Mouse (Mus musculus): ENCODE measurements around the gene Tacc2. TPM values are rescaled to one million over a fixed set of nuclear protein-coding genes. Genes with fewer than 3 reads are reported as not detected.
"Not testable (repeated sequence)": the region's sequence is repeated elsewhere in the genome, so short reads cannot be mapped to it uniquely, and the experiment has no call there.

The Tacc2 gene
- polyA plus RNA-seq, 1 experiment from 2014 or later = 40.0 TPM

- no peak for ATAC-seq
- ChIA-PET CTCF (interaction anchor here (0.7 kb wide), 1 partner anchor 12 kb away, joined by 3 read pairs; no protein-coding TSS in a partner anchor), POLR2A (no interaction called here)
- H3K27me3 ChIP-seq = no peaks in the 10 kb centered on the region
- TF ChIP-seq CTCF (IDR thresholded peaks at IDR 0.05) = no peak
- DNase-seq (ENCODE audit: low read depth, low spot score) = no peak
- in situ Hi-C loops (cut with MboI; ENCODE audit: low pct_unique_long_range_greater_than_20kb) = no loop called here
Measured at GRCm38 (mm10) chr7:130662250-130662649, 85.0 kb downstream of the Tacc2 start.

GRCm38 (mm10) chr7:130662869-130663268 lies 85.6 kb downstream of the Tacc2 start:
- no peak for ATAC-seq
- no peaks in the 10 kb centered on the region for H3K27me3 ChIP-seq
- ChIA-PET POLR2A (no interaction called here), CTCF (interaction anchor here (0.7 kb wide), 1 partner anchor 11 kb away, joined by 3 read pairs; no protein-coding TSS in a partner anchor)
- no peak for DNase-seq (ENCODE audit: low read depth, low spot score)
- in situ Hi-C loops (cut with MboI; ENCODE audit: low pct_unique_long_range_greater_than_20kb) = no loop called here
- TF ChIP-seq CTCF (IDR thresholded peaks at IDR 0.05) = no peak

- in situ Hi-C loops (cut with MboI; ENCODE audit: low pct_unique_long_range_greater_than_20kb) = no loop called here
- TF ChIP-seq CTCF (IDR thresholded peaks at IDR 0.05) = no peak
- DNase-seq (ENCODE audit: low read depth, low spot score) (no peak), ATAC-seq (no peak)
- no peaks in the 10 kb centered on the region for H3K27me3 ChIP-seq
- ChIA-PET POLR2A (no interaction called here), CTCF (no interaction called here)
Measured at GRCm38 (mm10) chr7:130664037-130664436, 86.8 kb downstream of the Tacc2 start.

GRCm38 (mm10) chr7:130664629-130665028 lies 87.4 kb downstream of the Tacc2 start:
- POLR2A ChIA-PET = no interaction called here
- CTCF ChIA-PET = no interaction called here
- TF ChIP-seq CTCF (IDR thresholded peaks at IDR 0.05) = no peak
- no peaks in the 10 kb centered on the region for H3K27me3 ChIP-seq
- no peak for DNase-seq (ENCODE audit: low read depth, low spot score)
- in situ Hi-C loops (cut with MboI; ENCODE audit: low pct_unique_long_range_greater_than_20kb) = no loop called here
- ATAC-seq = no peak

GRCm38 (mm10) chr7:130665358-130665757 lies 88.1 kb downstream of the Tacc2 start:
- H3K27me3 ChIP-seq = no peaks in the 10 kb centered on the region
- POLR2A ChIA-PET = no interaction called here
- in situ Hi-C loops (cut with MboI; ENCODE audit: low pct_unique_long_range_greater_than_20kb) = no loop called here
- ATAC-seq = no peak
- no peak for TF ChIP-seq CTCF (IDR thresholded peaks at IDR 0.05)
- CTCF ChIA-PET = interaction anchor here (0.8 kb wide), 1 partner anchor 16 kb away, joined by 3 read pairs; no protein-coding TSS in a partner anchor
- DNase-seq (ENCODE audit: low read depth, low spot score) = no peak

GRCm38 (mm10) chr7:130668013-130668412 lies 90.8 kb downstream of the Tacc2 start:
- ATAC-seq; H3K27me3 ChIP-seq; POLR2A ChIA-PET; in situ Hi-C loops (cut with MboI; ENCODE audit: low pct_unique_long_range_greater_than_20kb); DNase-seq (ENCODE audit: low read depth, low spot score): not testable (repeated sequence)
- CTCF ChIA-PET = interaction anchor here (0.7 to 1.0 kb wide), 2 partner anchors 9 to 95 kb away, joined by 3 to 7 read pairs; no protein-coding TSS in a partner anchor
- peak; percentile 22 for TF ChIP-seq CTCF (IDR thresholded peaks at IDR 0.05)

- ChIA-PET POLR2A (no interaction called here), CTCF (interaction anchor here (1.0 kb wide), 1 partner anchor 10 kb away, joined by 7 read pairs; no protein-coding TSS in a partner anchor)
- no peaks in the 10 kb centered on the region for H3K27me3 ChIP-seq
- TF ChIP-seq CTCF (IDR thresholded peaks at IDR 0.05) = no peak
- no peak for DNase-seq (ENCODE audit: low read depth, low spot score)
- in situ Hi-C loops (cut with MboI; ENCODE audit: low pct_unique_long_range_greater_than_20kb) = no loop called here
- no peak for ATAC-seq
Measured at GRCm38 (mm10) chr7:130668729-130669281, 91.6 kb downstream of the Tacc2 start.

- H3K27me3 ChIP-seq = no peaks in the 10 kb centered on the region
- ChIA-PET CTCF (no interaction called here), POLR2A (no interaction called here)
- ATAC-seq (no peak), DNase-seq (ENCODE audit: low read depth, low spot score) (no peak)
- in situ Hi-C loops (cut with MboI; ENCODE audit: low pct_unique_long_range_greater_than_20kb) = no loop called here
- no peak for TF ChIP-seq CTCF (IDR thresholded peaks at IDR 0.05)
Measured at GRCm38 (mm10) chr7:130669370-130669881, 92.2 kb downstream of the Tacc2 start.

- no peak for ATAC-seq
- no peak for TF ChIP-seq CTCF (IDR thresholded peaks at IDR 0.05)
- H3K27me3 ChIP-seq = no peaks in the 10 kb centered on the region
- in situ Hi-C loops (cut with MboI; ENCODE audit: low pct_unique_long_range_greater_than_20kb) = no loop called here
- ChIA-PET POLR2A (no interaction called here), CTCF (interaction anchor here (0.7 kb wide), 1 partner anchor 137 kb away, joined by 3 read pairs; no protein-coding TSS in a partner anchor)
- no peak for DNase-seq (ENCODE audit: low read depth, low spot score)
Measured at GRCm38 (mm10) chr7:130670358-130670757, 93.1 kb downstream of the Tacc2 start.

- ChIA-PET CTCF (interaction anchor here (1.0 to 4.9 kb wide), 5 partner anchors 10 to 91 kb away, joined by 3 to 30 read pairs (median 4); no protein-coding TSS in a partner anchor), POLR2A (no interaction called here)
- TF ChIP-seq CTCF (IDR thresholded peaks at IDR 0.05) = no peak
- in situ Hi-C loops (cut with MboI; ENCODE audit: low pct_unique_long_range_greater_than_20kb) = no loop called here
- peak; percentile 41 for DNase-seq (ENCODE audit: low read depth, low spot score)
- peak; percentile 51 for ATAC-seq
- H3K27me3 ChIP-seq = no peaks in the 10 kb centered on the region
Measured at GRCm38 (mm10) chr7:130671301-130671700, 94.1 kb downstream of the Tacc2 start.

All from Patski (cell line).